Mouse (Mus musculus) colon, adult 2 months (tissue): ENCODE measurements around the gene Mmachc. TPM values are rescaled to one million over a fixed set of nuclear protein-coding genes. Genes with fewer than 3 reads are reported as not detected.

ENCODE experiments used
- polyA plus RNA-seq: library from polyadenylated mRNA; depleted of rRNA; stranded (reverse); fragments of >200 nt; gene quantifications from 2 replicates; pipeline ENCODE4 v1.2.3, GENCODE M21; 2012; rRNA removed

The Mmachc gene
- polyA plus RNA-seq, result 6.8 and 8.2 TPM in 2 replicates

DNA sequence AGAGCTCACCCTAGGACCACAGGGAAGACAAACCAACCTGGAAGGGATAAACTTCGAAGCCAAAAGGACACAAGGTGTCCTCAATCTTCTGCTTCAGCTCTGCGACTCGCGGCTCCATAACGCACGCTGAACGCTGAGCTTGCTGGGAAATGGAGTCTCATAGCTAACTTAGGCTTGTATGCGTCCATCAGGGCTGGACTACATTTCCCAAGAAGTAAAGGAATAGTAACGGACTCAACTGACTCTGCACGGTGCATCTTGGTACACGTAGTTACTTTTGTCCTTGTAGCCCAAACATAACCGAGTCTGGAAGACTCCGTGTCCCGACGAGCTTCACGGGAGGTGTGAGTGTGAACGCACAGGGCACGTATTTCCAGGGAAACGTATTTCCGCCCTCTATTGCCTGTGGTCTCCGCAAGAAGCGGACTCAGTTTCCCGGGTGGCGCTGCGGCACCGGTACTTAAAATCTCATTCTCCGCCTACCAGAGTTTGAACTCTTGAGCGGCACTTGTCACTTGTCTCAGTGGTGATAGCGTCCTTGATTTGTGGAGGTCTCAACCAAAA is at the start of gene Mmachc, which contains the start of gene Ccdc163:
TSS of gene Mmachc (minus strand) at position 206 of the 564 bp plus-strand sequence.
TSS of gene Ccdc163 (plus strand) at position 309 of the 564 bp plus-strand sequence.

DNA sequence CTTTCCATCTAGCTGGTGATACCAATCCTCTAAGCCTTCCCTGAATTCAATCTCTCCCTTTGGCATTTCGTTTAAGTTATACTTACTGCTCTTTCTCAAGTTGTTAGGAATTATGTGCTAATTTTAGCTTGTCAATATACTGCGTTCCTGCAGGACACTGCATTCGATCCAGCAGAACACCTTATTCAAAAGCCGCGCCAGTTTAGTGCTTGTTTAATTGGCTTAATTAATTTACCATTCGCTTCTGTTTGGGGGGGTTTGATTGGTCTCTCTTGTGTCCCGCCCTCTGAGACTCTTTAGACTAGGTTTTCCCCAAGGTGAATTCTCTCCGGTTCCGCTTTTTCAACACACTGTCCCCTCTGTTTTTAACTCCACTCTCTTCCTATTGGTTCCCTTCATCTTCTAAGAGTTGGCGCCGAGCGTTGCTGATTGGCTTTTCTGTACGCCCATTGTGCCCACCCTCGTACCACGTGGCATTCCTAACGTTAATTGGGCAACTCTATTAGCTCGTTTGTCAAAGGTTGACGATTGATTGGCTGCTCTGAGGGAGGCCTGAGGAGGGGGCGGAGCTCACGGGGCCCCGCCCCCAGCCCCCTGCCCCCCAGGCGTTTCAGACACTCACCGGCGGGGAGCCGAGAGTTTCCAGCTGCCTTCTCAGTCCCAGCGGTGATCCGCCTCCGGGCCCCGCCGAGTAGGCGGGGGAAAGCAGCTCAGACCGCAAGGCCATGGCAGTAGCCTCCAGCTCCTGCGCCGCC is 12.3 kb upstream of the Mmachc start, which contains the start of gene Tesk2:
TSS of gene Tesk2 (plus strand) at position 606 of the 755 bp plus-strand sequence.

DNA sequence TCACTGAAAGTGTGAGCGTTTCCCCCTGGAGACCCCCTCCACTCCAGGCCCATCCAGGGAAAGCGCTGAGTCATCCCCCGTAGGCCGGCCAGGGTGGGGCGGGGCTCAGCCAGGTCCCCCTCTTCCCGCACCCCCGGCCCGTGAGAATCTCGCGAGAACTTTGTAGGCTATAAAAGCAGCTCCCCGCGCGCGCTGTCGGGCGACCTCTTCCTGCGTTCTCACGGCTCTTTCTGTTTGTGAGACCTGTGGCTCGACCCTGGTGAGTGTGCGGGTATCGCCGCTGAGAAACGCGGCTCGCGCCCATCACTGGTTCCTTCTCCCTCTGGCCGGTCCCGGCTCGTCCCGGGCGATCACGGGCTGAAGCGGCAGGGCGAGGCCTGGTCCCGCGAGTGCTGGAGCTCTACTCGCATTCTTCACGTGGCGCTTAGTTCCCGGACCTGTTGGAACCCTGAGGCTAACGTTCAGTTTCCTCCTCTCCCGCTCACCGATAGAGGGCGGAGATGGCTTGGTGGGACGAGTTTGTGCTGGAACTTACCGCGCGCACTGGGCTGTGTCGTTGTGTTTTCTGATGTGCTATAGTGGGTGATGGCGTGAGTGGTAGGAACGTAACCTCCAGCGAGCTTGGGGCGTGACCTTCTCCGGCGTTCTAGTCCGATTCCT is 22.7 kb downstream of the Mmachc start, which contains the start of gene Prdx1:
TSS of gene Prdx1 (plus strand) at position 143 of the 660 bp plus-strand sequence.

Other genes starting within 250 kb of the Mmachc start
- gene Mast2, start 244.2 kb downstream of the Mmachc start, polyA plus RNA-seq, result 141 and 181 TPM in 2 replicates
- gene Ipp, start 200.9 kb downstream of the Mmachc start, polyA plus RNA-seq, result 0.92 and 0.97 TPM in 2 replicates
- gene Tmem69, start 152.5 kb downstream of the Mmachc start, polyA plus RNA-seq, result 2.3 and 2.6 TPM in 2 replicates
- gene Gpbp1l1, start 150.7 kb downstream of the Mmachc start, polyA plus RNA-seq, result 38.7 and 38.8 TPM in 2 replicates
- 9.1 and 9.2 TPM in 2 replicates for gene Ccdc17, start 111.8 kb downstream of the Mmachc start, polyA plus RNA-seq
- gene Nasp, start 80.5 kb downstream of the Mmachc start, polyA plus RNA-seq, result 2.6 and 3.0 TPM in 2 replicates
- 538 and 578 TPM in 2 replicates for gene Akr1a1, start 56.7 kb downstream of the Mmachc start, polyA plus RNA-seq
- gene Prdx1, start 22.9 kb downstream of the Mmachc start, polyA plus RNA-seq, result 37.4 and 42.6 TPM in 2 replicates
- 14.4 and 28.4 TPM in 2 replicates for gene Ccdc163, start 103 bp upstream of the Mmachc start, polyA plus RNA-seq
- gene Tesk2, start 12.5 kb upstream of the Mmachc start, polyA plus RNA-seq, result 12.2 and 13.4 TPM in 2 replicates
- gene Toe1, start 99.2 kb upstream of the Mmachc start, polyA plus RNA-seq, result 15.9 and 19.8 TPM in 2 replicates
- gene Mutyh, start 99.3 kb upstream of the Mmachc start, polyA plus RNA-seq, result 5.1 and 5.2 TPM in 2 replicates
- gene Hpdl, start 113.3 kb upstream of the Mmachc start, polyA plus RNA-seq, result 12.6 and 14.6 TPM in 2 replicates
- 2.9 and 3.1 TPM in 2 replicates for gene Zswim5, start 169.0 kb upstream of the Mmachc start, polyA plus RNA-seq